Mouse (Mus musculus) hindbrain, postnatal 0 days (tissue): Measurements from ENCODE around the gene Celf2. TPM values are rescaled to one million over a fixed set of nuclear protein-coding genes. Genes with fewer than 3 reads are reported as not detected.
A peak's percentile ranks its signal among the peaks of the same experiment; 100 is the strongest.

Source experiments
- ATAC-seq: fragments of 200-750 bp; cut with Nextera tagmentation; 2 replicates; pipeline ENCODE4 v1.8.0; 2017; ENCODE audit warnings: mild to moderate bottlenecking, moderate TSS enrichment, moderate library complexity
- DNase-seq: peaks from one replicate; pipeline ENCODE4 v3.0.0-alpha.2; 2015; ENCODE audit warnings: low spot score
- H3K27ac ChIP-seq: fragments of 300-500 bp; sonication (generic); 2 replicates; pipeline ENCODE4 v1.5.1; 2014; ENCODE audit warnings: mild to moderate bottlenecking
- H3K27me3 ChIP-seq: fragments of 300-500 bp; sonication (generic); 2 replicates; pipeline ENCODE4 v1.6.1; 2014; ENCODE audit warnings: low read length, mixed read lengths; ENCODE audit not compliant: insufficient read depth
- H3K36me3 ChIP-seq: fragments of 300-500 bp; sonication (generic); 2 replicates; pipeline ENCODE4 v1.6.1; 2014; ENCODE audit warnings: low read length, mixed read lengths; ENCODE audit not compliant: insufficient read depth
- H3K4me1 ChIP-seq: fragments of 300-500 bp; sonication (generic); 2 replicates; pipeline ENCODE4 v1.6.1; 2014; ENCODE audit warnings: antibody characterized with exemption, low read length, mixed read lengths; ENCODE audit not compliant: insufficient read depth
- H3K4me2 ChIP-seq: fragments of 300-500 bp; sonication (generic); 2 replicates; pipeline ENCODE4 v1.6.1; 2014; ENCODE audit warnings: low read depth, mild to moderate bottlenecking, low read length, moderate library complexity, mixed read lengths
- H3K4me3 ChIP-seq: fragments of 300-500 bp; sonication (generic); 2 replicates; pipeline ENCODE4 v1.5.1; 2014; ENCODE audit warnings: low read length
- H3K9ac ChIP-seq: fragments of 300-500 bp; sonication (generic); replicated peaks from 2 replicates; pipeline ENCODE4 v1.6.1; 2014; ENCODE audit warnings: mild to moderate bottlenecking, low read length, moderate library complexity, mixed read lengths
- H3K9me3 ChIP-seq: fragments of 300-500 bp; sonication (generic); 2 replicates; pipeline ENCODE4 v1.6.1; 2016; ENCODE audit warnings: low read length, mixed read lengths
- CTCF ChIP-seq: IDR thresholded peaks from 2 replicates; pipeline ENCODE4 v1.5.1; 2016; ENCODE audit warnings: antibody characterized with exemption, control low read depth, low read depth
- WGBS: fragments of 180-500 bp; shearing (Covaris S2); extraction: QIAGEN DNeasy Blood & Tissue Kit; methylation state at CpG from one replicate; pipeline ENCODE4 v1.1.7; 2014; 5-methylcytosine and 5-hydroxymethylcytosine counted together
- polyA plus RNA-seq: library from polyadenylated mRNA; unstranded; fragments of >200 nt; fragmentation: Nextera tagmentation; extraction: Ambion mirVana; gene quantifications from 2 replicates; pipeline ENCODE4 v1.2.1, GENCODE M21; 2015
- total RNA-seq: library from RNA; depleted of rRNA; stranded (reverse); fragments of >200 nt; gene quantifications from 2 replicates; pipeline ENCODE4 v1.2.3, GENCODE M21; 2014

Gene Celf2
- total and polyA plus RNA-seq, 2 experiments from 2014 or later, result 110 to 160 TPM

- Histone ChIP-seq H3K4me2 (no peak overlapping the region), H3K36me3 (no peaks in the 10 kb centered on the region), H3K4me1 (no peaks in the 10 kb centered on the region), H3K27me3 (no peaks in the 10 kb centered on the region), H3K27ac (no peak overlapping the region), H3K4me3 (no peak overlapping the region), H3K9ac (no peak overlapping the region), H3K9me3 (no peaks in the 10 kb centered on the region)
- ATAC-seq, result no peak
- WGBS, result 59% methylated on average over 5 of the region's 5 CpGs
- no peak for DNase-seq
- TF ChIP-seq CTCF, result no peak
These were observed 483.8 kb downstream of the Celf2 start for GRCm38 (mm10) chr2:7025594-7025993.

- 49% methylated on average over 3 of the region's 3 CpGs for WGBS
- no peak overlapping the region for H3K4me2 ChIP-seq
- no peaks in the 10 kb centered on the region for H3K4me1 ChIP-seq
- no peak overlapping the region for H3K4me3 ChIP-seq
- no peak overlapping the region for H3K9ac ChIP-seq
- ATAC-seq (no peak), DNase-seq (no peak)
- no peaks in the 10 kb centered on the region for H3K9me3 ChIP-seq
- no peaks in the 10 kb centered on the region for H3K27me3 ChIP-seq
- no peak overlapping the region for H3K27ac ChIP-seq
- TF ChIP-seq CTCF, result no peak
- no peaks in the 10 kb centered on the region for H3K36me3 ChIP-seq
These were observed 487.2 kb downstream of the Celf2 start for GRCm38 (mm10) chr2:7022184-7022583.

GRCm38 (mm10) chr2:7017384-7018113, 491.8 kb downstream of the Celf2 start:
- H3K4me1 ChIP-seq, result no peaks in the 10 kb centered on the region
- no peak for ATAC-seq
- no peak for DNase-seq
- H3K4me3 ChIP-seq, result no peak overlapping the region
- no peak overlapping the region for H3K9ac ChIP-seq
- no peak for TF ChIP-seq CTCF
- no peaks in the 10 kb centered on the region for H3K36me3 ChIP-seq
- H3K9me3 ChIP-seq, result no peaks in the 10 kb centered on the region
- 86% methylated on average over 6 of the region's 6 CpGs for WGBS
- H3K4me2 ChIP-seq, result no peak overlapping the region
- H3K27ac ChIP-seq, result no peak overlapping the region
- no peaks in the 10 kb centered on the region for H3K27me3 ChIP-seq

- 82% methylated on average over 5 of the region's 5 CpGs for WGBS
- H3K4me3 ChIP-seq, result no peak overlapping the region
- H3K9ac ChIP-seq, result no peak overlapping the region
- H3K4me2 ChIP-seq, result no peak overlapping the region
- no peak for TF ChIP-seq CTCF
- H3K27ac ChIP-seq, result no peak overlapping the region
- no peaks in the 10 kb centered on the region for H3K4me1 ChIP-seq
- DNase-seq, result no peak
- no peak for ATAC-seq
- H3K36me3 ChIP-seq, result no peaks in the 10 kb centered on the region
- no peaks in the 10 kb centered on the region for H3K27me3 ChIP-seq
- H3K9me3 ChIP-seq, result no peaks in the 10 kb centered on the region
These were observed 496.2 kb downstream of the Celf2 start for GRCm38 (mm10) chr2:7013126-7013525.

- WGBS, result 89% methylated on average over 3 of the region's 3 CpGs
- Histone ChIP-seq H3K27me3 (no peaks in the 10 kb centered on the region), H3K9me3 (no peaks in the 10 kb centered on the region), H3K4me2 (no peak overlapping the region), H3K4me3 (no peak overlapping the region), H3K27ac (no peak overlapping the region), H3K9ac (no peak overlapping the region), H3K36me3 (no peaks in the 10 kb centered on the region), H3K4me1 (no peaks in the 10 kb centered on the region; the same call in 1 of the 2 replicates)
- ATAC-seq, result no peak
- no peak for DNase-seq
- no peak for TF ChIP-seq CTCF
These were observed 502.5 kb downstream of the Celf2 start for GRCm38 (mm10) chr2:7006816-7007215.

GRCm38 (mm10) chr2:7001967-7002366, 507.4 kb downstream of the Celf2 start:
- Histone ChIP-seq H3K4me2 (no peak overlapping the region), H3K9me3 (no peaks in the 10 kb centered on the region), H3K36me3 (no peaks in the 10 kb centered on the region), H3K9ac (no peak overlapping the region), H3K4me3 (no peak overlapping the region), H3K4me1 (no peaks in the 10 kb centered on the region; the same call in 1 of the 2 replicates), H3K27me3 (no peaks in the 10 kb centered on the region), H3K27ac (no peak overlapping the region)
- ATAC-seq (peak; percentile 82), DNase-seq (peak; percentile 46)
- TF ChIP-seq CTCF, result no peak
- 33% methylated on average over 2 of the region's 2 CpGs for WGBS

GRCm38 (mm10) chr2:6991010-6991421, 518.3 kb downstream of the Celf2 start:
- Histone ChIP-seq H3K4me1 (no peaks in the 10 kb centered on the region), H3K27me3 (no peaks in the 10 kb centered on the region), H3K36me3 (no peaks in the 10 kb centered on the region), H3K4me2 (no peak overlapping the region), H3K27ac (no peak overlapping the region), H3K9ac (no peak overlapping the region), H3K9me3 (no peaks in the 10 kb centered on the region), H3K4me3 (no peak overlapping the region)
- TF ChIP-seq CTCF, result no peak
- DNase-seq (no peak), ATAC-seq (no peak)
- WGBS, result 55% methylated on average over 5 of the region's 5 CpGs
